Mouse (Mus musculus) spleen, postnatal 4 days (tissue): ENCODE measurements around the gene Tapt1.

Experiments
- DNase-seq, 2 experiments: peaks; one replicate each; pipeline ENCODE4 v3.0.0; 2022; ENCODE audit warnings: low spot score in 2 of 2

The Tapt1 gene

GRCm38 (mm10) chr5:44198471-44198870 lies 28.0 kb downstream of the Tapt1 start:
- no peak for DNase-seq

GRCm38 (mm10) chr5:44197806-44198205 lies 28.6 kb downstream of the Tapt1 start:
- DNase-seq, result no peak

GRCm38 (mm10) chr5:44196167-44196566 lies 30.3 kb downstream of the Tapt1 start:
- DNase-seq, result no peak

- DNase-seq, result no peak
Measured at GRCm38 (mm10) chr5:44187370-44187769, 39.1 kb downstream of the Tapt1 start.

- DNase-seq, result no peak
Measured at GRCm38 (mm10) chr5:44181669-44182068, 44.8 kb downstream of the Tapt1 start.

GRCm38 (mm10) chr5:44180450-44180849 lies 46.0 kb downstream of the Tapt1 start:
- no peak for DNase-seq

- DNase-seq, result no peak
Measured at GRCm38 (mm10) chr5:44174046-44174445, 52.4 kb downstream of the Tapt1 start.

- DNase-seq, result no peak
Measured at GRCm38 (mm10) chr5:44166866-44167265, 59.6 kb downstream of the Tapt1 start.

GRCm38 (mm10) chr5:44165854-44166253 lies 60.6 kb downstream of the Tapt1 start:
- peak in 1 of 2 experiments; percentile 18 for DNase-seq

GRCm38 (mm10) chr5:44164233-44164776 lies 62.1 kb downstream of the Tapt1 start:
- DNase-seq, result no peak

GRCm38 (mm10) chr5:44163318-44163717 lies 63.1 kb downstream of the Tapt1 start:
- no peak for DNase-seq

GRCm38 (mm10) chr5:44162786-44163185 lies 63.6 kb downstream of the Tapt1 start:
- peak in 1 of 2 experiments; percentile 19 for DNase-seq

- no peak for DNase-seq
Measured at GRCm38 (mm10) chr5:44159679-44160438, 66.6 kb downstream of the Tapt1 start.

GRCm38 (mm10) chr5:44159231-44159630 lies 67.2 kb downstream of the Tapt1 start:
- DNase-seq, result no peak

GRCm38 (mm10) chr5:44158458-44158857 lies 68.0 kb downstream of the Tapt1 start:
- no peak for DNase-seq

- no peak for DNase-seq
Measured at GRCm38 (mm10) chr5:44157760-44158159, 68.7 kb downstream of the Tapt1 start.

- no peak for DNase-seq
Measured at GRCm38 (mm10) chr5:44153050-44153449, 73.4 kb downstream of the Tapt1 start.

GRCm38 (mm10) chr5:44151327-44152051 lies 74.9 kb downstream of the Tapt1 start:
- no peak for DNase-seq

- no peak for DNase-seq
Measured at GRCm38 (mm10) chr5:44147732-44148131, 78.7 kb downstream of the Tapt1 start.

GRCm38 (mm10) chr5:44146437-44147332 lies 79.7 kb downstream of the Tapt1 start:
- no peak for DNase-seq

- DNase-seq, result no peak
Measured at GRCm38 (mm10) chr5:44143467-44144235, 82.8 kb downstream of the Tapt1 start.
